Mouse (Mus musculus) brain, adult 10 weeks (tissue): ENCODE measurements around the gene Klhl41. TPM values are rescaled to one million over a fixed set of nuclear protein-coding genes. Genes with fewer than 3 reads are reported as not detected.

Experiments
- polyA plus RNA-seq: library from polyadenylated mRNA; stranded (reverse); fragments of 350-450 nt; fragmentation: Illumina TruSeq; extraction: RNeasy Lipid Tissue Mini Kit (QIAGEN cat#74804); gene quantifications from one replicate; pipeline ENCODE4 v1.2.3, GENCODE M21; 2015; ENCODE audit warnings: low read depth, low replicate concordance

The Klhl41 gene
- polyA plus RNA-seq, result 0.34 TPM

GRCm38 (mm10) chr2:69669853-69670252 is at the start of gene Klhl41:
Klhl41 (plus strand) TSS chr2:69670120.

GRCm38 (mm10) chr2:69646726-69647490 is 23.0 kb upstream of the Klhl41 start, which contains the start of gene Bbs5:
Bbs5 (plus strand) TSS chr2:69647171.

GRCm38 (mm10) chr2:69712981-69713625 is 43.2 kb downstream of the Klhl41 start, which contains the start of gene Fastkd1:
Fastkd1 (minus strand) TSS chr2:69713516.

GRCm38 (mm10) chr2:69722273-69722649 is 52.3 kb downstream of the Klhl41 start, which contains the start of gene Ppig:
Ppig (plus strand) TSS chr2:69722545.

Other genes with a start within 250 kb of the Klhl41 start
- 0.18 TPM for gene Lrp2, start 84.1 kb upstream of the Klhl41 start, polyA plus RNA-seq
- gene Bbs5, start 22.9 kb upstream of the Klhl41 start, polyA plus RNA-seq, result 33.0 TPM
- 15.0 TPM for gene Fastkd1, start 43.4 kb downstream of the Klhl41 start, polyA plus RNA-seq
- 36.6 TPM for gene Ppig, start 52.4 kb downstream of the Klhl41 start, polyA plus RNA-seq
- 2.7 TPM for gene Ccdc173, start 119.5 kb downstream of the Klhl41 start, polyA plus RNA-seq
- 36.4 TPM for gene Phospho2, start 119.5 kb downstream of the Klhl41 start, polyA plus RNA-seq
- gene Klhl23, start 151.8 kb downstream of the Klhl41 start, polyA plus RNA-seq, result 41.6 TPM
- gene Ssb, start 191.4 kb downstream of the Klhl41 start, polyA plus RNA-seq, result 141 TPM
- gene Mettl5, start 215.5 kb downstream of the Klhl41 start, polyA plus RNA-seq, result 28.7 TPM
- gene Ubr3, start 227.1 kb downstream of the Klhl41 start, polyA plus RNA-seq, result 68.4 TPM